Mouse (Mus musculus) R1 (cell line): ENCODE results near the gene Smim24.

Source experiments
- DNase-seq: peaks from one replicate; pipeline ENCODE4 v3.0.0-alpha.2; 2018; ENCODE audit warnings: low read depth, low spot score

Smim24 gene

DNA sequence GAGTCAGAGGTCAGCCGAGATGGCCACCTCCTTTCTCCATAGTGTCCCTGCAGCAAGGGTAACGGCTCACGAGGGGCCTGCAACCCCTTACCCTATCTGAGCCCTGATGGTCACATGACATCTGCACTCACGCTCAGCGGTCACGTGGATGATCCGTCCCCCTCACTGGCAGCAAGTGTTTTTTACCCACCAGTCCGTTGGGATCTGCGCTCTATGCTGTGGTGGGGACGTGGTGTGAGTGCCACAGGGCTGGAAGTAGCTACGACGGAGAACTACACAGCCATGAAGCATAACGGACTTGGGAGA is 15.5 kb downstream of the Smim24 start:
- no peak for DNase-seq

DNA sequence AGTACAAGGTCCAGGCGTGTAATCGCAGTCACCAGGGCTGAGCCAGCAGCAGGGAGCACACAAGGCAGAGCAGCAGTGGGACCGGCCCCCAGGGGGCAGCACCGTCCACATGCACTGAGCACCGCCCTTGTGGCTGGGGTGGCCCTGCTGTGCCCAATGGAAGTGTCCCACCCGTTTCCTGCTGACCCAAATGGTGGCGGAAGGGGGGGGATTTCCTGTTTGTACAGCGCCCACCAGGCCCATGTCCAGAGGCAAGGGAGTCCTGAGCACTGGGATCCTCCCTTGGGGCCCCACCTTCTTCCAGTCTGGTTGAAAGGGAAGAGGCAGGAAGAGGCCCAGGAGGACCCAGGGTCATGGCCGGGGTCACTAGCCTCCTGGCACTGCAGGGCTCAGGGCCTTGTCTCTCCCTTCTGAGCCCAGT is 16.0 kb downstream of the Smim24 start:
- DNase-seq = peak; percentile 82

DNA sequence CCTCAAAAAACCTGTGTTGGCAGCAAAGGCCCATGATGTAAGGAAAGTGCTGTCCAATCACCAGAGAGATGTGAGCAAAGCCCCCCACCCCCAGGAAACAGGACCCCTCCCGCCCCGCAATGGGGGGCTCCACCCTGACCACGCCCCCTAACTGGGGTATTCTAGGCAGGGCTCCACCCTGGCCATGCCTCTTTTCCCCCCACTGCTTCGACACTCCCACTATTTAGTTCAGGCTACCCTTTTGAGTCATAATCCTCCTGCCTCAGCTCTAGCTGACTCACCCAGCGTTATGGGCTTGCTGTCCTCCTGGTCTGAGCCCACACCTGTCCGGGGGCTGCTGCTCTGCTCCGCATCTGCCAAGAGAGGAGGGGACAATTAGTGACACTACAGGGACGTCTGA is 16.5 kb downstream of the Smim24 start:
- DNase-seq = peak; percentile 80

DNA sequence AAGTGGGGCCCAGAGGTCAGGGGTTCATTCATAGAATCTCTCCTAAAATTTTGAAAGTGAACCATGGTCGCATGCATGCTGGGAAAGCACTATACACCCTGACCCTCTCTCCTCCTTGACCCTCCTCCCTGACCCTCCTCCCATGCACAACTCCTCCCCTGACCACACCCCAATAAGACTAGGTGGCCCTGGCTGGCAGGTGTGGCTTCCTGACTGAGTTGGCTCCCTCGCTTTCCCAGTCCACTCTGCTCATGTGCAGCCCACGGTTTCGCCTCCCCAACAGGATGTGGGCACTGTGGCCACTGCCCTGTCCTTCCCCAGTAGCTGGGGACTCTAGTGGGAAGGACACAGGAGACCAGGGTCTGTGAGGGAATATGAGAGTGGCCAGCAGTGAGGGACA is 17.5 kb downstream of the Smim24 start:
- DNase-seq = no peak

DNA sequence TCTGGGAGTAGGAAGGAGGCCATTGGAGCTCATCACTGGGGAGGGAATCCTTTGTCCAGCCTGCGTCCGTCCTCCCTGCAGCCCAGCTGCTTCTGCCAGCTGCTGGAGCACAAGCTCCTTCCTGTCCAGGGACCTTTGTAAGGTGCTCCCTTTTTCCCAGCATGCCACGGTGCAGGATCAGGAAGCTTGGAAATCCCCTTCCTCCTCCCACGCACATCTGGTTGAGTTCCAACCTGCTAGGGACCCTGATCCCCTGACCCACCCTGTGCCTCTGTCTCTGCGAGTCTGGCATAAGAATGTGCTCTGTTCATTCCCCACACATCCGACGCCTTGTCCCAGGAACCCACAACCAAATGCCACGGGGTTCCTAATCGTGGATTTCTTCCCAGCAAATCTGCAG is 18.1 kb downstream of the Smim24 start:
- no peak for DNase-seq

DNA sequence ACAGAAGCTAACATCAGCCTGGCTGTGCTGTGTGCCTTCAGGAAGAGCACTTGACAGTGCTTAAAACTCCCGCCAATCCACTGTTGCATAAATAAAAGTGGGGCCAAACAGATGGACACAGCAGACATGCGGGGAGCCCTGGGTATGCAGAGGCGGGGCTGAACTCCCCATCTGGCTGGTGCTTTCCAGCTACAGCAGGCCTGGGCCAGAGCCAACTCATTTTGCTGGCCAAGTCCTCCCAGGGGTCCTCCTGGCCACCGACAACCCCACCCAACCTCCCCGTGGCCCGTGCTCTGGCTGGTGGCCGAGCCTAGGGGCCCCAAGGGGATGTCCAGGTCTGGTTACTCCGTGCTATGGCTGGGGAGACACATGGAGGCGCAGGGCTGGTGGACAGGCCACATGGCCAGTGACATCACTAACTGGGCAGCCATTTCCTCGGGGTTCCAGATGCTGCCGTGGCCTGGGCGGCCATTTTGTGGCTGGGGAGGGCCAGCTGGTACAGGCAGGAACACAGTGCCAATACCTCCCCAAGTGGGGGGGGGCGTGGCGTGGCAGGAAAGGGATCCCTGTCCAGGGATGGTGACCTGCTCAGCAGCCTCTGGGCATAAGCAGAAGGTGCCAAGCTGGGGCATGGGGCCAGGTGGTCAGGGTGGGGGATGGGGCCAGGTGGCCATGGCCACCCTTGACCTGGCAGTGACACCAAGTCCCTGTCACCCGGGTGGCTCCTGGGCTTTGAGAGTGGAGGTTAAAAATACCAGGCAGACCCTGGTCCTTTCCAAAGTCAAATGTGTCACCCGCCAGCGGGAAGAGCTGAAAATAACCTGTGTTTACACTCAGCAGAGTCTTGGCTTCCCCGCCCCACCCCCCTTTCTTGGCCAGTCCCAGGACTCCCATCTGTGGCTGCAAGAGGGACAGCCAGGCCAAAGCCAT is 18.9 kb downstream of the Smim24 start:
- DNase-seq = no peak

DNA sequence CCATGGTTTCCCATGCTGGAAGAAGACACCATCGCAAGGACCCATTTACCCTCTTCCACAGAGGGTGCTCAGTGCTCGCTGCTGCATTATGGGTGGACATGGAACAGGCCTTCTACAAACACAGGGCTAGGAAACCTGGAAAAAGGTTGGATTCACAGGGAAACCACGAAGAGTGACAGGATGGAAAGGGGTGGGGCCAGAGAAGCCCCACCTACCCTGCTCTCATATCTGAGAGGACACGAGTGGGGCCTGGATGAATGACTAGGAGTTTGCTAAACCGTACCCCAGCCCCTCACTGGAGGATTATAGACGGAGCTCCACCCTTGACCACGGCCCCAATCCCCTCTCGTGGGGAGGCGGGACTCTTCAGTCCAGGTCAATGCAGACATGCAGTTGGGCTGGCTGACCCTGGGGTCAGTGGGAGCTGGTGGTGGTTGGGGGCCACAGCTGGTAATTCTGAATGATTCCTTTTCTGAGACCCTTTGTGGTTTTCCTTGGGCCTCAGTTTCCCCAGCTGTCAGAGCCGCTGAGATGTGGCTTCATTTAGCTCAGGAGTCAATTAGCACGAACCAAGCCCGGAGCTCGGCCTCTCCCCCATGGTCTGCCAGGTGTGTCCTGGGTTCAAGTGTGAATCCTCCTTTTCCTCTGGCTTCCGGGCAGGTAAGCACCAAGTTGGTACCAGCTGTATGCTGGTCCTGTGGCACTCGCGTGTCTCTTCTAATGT is 19.9 kb downstream of the Smim24 start:
- no peak for DNase-seq

DNA sequence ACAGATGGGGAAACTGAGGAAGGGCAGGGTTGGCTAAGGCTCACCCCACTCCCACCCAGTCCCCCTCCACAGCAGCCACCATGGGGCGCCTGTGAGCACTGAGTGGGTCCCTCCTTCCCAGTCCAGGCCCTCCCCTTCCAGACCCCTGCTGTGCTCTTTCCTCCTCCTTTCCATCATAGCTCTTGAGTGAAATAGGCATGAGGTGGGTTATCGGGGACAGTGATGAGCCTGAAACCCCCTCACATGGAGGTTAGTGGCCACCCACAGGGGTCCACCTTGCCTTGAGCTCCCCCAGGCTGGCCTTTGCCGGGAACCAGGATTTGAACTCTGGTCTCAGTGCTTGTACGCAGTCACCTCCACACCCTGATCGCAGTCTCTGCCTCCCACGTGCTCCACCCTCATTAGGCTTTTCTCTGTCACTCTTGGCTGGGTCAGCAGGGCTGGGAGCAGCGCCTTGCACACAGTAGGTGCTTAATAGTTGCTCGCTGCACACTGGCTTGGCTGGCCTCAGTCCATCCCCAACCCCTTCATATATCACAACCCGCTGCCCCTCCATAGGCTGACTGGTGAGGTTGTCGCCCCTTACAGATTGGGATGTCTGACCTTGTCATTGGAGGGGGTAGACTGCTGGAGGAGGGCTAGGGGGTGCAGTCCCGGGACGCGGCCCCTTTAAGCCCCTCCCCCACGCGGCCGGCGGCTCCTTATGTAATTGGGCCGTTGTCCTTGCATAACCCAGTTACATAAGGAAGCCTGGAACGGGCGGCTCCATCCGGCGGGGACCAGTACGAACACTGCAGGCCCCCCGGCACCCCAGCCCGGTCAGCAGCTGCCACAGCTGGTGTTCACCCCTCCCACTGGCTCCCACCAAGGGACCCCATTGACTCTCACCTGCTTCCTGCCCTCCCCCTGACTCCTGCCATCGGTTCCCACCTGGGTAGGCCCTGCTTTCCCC is 20.7 kb downstream of the Smim24 start:
- peak; percentile 86 for DNase-seq

DNA sequence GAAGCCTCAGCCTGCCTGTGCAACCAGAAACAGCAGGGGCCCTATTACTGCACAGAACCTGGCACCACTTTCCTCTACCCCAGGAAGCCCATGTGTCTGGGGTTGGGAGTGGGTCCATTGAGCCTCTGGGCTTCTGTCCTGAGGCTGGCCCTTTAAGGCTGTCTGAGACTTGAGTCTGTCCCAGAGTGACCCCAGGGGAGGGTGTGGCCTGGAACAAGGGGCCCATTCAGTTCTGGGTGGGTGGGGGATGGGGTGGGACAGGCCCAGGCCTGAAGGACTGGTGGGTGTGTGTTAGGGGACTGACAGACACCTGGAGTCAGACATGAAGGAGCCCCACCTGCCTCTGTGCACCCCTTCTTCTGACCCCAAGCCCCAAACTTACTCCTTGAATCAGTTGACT is 21.8 kb downstream of the Smim24 start:
- DNase-seq = no peak

DNA sequence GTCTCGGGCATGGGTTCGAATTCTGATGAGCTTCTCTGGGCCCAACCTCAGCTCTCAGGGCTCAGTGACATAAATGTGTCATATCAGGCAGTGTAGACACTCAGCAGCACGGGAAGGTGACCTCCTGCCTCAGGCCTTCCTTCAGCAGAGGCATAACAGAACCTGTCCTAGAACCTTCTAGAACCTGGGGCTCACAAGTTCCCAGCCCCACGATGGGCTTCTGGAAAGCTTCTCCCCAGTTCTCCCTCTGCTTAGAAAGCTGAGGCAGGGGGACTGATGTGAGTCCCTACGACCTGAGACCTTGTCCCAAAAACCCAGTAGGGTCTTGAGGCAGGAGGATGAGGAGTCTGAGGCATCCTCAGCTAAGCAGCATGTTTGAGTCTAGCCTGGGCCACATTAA is 22.3 kb downstream of the Smim24 start:
- no peak for DNase-seq

DNA sequence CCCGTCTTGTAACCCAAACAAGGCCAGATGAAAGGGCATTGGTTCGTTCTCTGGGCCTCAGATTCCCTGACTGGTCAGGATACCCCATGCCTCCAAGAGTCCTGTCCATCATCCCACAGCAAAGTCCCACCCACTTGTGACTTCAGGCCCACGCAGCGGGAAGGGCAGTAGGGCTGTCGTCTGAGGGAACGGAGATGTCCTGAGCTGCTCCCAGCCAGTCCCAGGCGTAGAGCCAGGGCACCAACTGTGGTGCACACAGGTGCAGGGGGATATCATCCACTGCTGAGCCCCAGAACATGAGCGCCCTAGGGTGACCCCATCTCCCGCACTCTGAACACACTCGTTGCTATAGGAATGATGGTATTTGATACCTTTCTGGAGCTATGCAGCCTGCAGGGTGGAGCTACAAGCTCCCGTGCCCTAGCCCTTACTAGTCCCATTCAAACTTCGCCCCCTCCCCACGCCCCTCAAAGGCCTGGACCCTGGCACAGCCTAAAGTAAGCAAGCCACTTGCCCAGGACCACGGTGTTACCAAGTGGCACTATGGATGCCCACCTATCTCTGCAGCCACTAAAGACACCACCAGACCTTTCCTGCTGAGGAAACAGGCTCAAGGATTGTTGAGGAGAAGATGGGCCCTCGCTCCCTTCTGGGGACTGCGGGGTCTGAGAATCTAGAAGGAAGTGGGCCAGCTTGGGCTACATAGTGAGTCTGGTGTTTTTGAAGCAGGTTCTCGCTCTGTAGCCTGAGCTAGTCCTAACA is 22.9 kb downstream of the Smim24 start:
- DNase-seq = no peak

DNA sequence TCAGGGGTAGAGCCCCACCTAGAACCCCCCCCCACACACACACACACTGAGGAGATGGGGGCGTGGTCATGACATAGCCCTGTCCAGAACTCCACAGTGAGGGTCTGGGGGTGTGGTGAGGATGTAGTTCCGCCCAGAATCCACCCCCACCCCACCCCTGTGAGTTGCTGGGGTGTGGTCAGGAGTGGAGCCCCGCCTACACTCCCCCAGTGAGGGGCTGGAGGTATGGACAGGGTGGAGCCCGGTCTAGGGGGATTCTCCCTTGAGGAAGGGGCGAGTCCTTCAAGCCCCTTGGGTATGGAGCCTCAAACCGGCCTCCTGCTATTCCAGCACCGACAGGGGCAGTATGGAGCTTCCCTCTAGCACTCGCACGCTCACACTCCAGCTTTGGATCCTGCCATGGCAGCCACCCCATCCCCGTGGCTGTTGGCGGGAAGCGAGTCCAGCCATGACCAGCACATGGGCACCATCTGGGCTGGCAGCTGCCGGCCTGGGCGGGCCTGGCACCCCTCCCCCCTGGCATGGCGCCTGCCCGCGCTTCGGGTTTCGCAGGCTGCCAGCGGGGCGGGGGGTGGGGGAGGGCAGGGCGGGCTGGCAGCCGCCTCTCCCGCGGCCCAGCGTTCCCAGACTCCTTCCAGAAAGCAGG is 23.9 kb downstream of the Smim24 start:
- peak; percentile 96 for DNase-seq

DNA sequence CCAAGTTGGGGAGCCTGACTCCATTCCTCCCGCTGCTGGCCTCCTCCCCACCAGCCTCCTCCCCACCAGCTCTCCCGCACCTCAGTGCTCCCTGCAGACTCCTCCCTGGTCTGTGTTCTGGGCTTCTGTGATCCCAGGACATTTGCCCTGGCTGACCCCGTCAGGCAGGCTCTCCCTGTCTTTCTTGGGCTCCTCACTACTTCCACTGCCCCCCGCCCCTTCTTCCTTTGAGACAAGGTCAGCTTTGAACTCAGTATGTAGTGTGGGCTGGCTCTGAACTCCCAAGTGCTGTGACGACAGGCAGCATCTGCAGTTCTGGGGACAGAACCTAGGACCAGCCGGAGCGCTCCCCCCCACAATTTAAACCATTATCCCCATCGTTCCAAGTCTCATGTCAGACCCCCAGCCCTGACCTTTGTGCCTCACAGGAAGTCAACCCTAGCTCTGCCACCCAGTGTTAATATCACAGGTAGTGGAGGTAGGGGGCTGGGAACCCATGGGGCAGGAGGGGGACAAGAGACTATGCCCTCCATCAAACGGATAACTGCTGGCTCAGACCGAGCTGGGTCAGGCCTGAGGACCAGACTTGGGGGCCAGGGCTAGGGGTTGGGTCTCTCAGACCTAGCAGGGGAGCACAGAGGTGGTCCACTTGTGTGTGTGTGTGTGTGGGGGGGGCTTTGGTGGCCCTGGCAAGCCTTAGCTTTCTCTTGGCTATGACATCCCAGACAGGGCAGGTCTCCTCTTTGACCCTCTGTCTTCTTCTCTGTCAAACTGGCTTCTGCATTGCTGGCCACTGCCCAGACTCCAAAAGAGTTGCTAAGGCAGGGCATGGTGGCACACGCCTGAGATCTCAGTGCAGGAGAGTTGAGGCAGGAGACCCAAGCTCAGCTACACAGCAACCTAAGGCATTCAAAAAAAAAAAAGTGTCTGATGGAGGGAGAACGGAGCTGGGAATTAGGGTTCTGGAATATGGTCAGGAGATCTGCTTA is 24.7 kb downstream of the Smim24 start:
- no peak for DNase-seq

DNA sequence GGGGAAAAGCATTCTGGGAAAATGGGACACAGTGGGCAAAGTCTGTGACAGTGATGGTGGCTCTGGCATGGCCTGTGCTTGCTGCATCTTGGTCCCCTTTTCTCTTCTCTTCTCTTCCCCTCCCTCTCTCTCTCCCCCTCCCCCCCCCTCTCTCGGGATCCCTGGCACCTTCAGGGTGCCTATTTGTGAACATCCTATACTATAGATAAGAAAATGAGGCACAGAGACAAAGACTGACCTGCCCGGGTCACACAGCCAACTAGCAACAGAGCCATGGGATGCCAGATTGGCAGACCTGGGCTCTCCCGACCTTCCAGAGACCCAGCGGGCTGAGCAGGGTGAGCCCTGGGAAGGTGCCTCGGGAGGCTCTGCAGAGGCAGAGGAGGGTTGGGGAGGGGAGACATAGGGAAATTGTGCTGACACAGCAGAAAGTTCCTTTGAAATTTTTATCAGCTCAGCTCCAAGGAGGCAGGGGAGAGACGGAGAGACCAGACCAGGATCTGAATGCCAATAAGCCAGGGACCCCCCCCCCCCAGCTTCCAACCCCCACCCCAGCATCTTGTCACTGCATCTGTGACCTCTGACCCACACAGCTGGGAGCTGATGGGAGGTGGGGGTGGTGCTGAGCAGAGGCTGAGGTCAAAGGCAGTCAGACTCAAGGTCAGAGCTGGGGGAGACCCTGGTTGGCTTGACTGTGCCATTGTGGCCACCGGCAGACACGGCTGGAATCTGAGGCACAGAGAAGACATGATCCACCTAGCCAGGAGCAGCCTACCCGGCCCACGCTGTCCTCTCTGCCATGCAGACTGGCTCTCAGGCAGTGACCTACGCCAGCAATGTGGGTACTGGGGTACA is 25.6 kb downstream of the Smim24 start:
- DNase-seq = no peak

DNA sequence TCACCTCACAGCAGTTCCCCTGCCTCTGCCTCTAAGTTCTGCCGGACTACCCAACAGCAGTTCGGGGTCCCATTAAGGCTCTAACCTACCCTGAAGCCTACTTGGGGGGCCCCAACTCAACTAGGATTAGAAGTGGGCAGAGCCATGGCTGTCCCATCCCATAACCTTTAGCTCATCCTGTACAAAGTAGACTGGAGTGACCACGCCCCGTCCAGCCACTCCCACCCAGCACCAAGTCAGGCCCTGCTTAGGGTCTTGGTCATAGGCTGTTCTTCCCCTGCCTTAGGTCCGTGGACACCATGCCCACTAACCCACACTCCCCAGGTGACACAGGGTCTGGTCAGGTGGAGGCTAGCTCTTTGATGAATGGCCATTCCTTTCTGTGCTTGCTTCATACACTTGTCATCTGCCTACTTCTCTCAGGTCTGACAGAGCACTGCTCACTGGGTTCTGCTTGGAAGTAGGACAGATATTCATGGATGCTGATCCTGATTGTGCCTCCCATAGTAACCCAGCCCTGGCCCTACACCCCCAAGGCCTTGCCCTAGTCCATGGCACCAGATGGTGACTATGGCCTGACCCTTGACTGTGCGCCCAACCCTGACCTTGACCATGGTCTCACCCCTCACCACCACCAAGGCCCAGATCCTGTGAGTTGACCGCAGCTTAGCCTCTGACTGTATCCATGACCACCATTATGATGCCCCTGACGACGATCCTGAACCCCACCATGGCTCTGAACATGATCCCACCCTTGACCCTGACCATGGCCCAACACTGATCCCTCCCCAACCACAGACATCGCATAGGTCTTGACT is 26.5 kb downstream of the Smim24 start:
- DNase-seq = no peak

DNA sequence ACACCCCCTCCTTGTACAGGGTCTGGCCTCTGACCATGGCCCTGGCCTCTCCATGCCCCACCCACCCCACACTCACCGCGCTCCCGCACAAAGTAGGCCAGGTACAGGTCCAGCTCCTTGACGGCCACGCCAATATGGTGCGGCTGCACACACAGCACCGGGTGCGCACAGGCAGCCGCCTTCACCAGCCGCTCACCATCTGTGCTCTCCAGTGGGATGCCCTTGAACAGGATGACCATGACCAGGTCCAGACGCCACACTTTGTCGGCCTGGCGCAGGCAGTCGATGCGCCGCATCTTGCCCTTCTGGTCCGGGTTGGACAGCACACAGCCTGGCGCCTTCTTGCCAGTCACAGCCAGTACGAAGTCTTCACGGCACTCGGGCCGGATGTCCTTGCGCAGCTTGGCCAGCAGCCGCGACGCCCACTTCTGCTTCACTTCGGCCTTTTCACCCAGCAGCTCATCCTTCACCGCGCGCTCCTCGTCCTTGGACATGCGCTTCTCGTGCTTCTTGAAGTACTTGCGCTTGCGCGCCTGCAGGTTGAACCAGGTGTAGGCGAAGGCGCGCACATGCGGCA is 27.4 kb downstream of the Smim24 start:
- DNase-seq = peak; percentile 64

DNA sequence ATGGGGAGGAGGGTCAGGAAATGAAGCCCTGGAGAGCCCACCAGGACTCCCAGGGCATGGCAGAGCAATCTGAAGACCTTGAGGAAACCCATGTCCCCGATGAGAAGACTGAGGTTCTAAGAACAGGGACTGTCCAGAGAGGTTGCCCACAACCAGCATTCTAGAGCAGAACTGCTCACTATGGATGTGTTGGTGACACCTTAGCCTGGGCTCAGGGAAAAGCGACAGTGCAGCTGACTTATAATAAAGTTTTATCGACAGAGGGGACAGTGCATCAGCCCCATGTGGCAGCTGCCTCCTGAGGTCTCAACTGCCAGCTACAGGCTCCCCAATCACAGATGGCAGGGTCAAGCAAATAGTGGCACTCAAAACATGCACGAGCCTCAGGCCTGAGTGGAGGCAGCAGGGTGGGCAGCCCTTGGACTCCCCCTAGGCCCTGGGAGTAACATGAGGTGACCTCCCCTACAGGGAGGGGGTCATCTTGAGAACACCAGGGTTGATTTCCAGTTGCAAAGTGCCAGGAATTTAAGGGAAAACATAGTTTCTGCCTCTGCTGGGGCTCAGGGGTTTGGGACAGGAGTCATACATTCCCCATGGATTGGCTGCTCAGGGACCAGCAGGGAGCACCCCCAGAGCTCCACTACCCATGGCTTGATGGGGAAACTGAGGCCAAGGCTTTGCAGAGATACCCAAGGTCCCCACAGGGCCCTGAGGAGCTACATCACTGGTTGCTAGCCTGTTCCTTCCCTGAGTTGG is 28.4 kb downstream of the Smim24 start:
- no peak for DNase-seq
